Mouse (Mus musculus) limb, embryonic 14.5 days (tissue): ENCODE data around the gene Tmem167. TPM values are rescaled to one million over a fixed set of nuclear protein-coding genes. Genes with fewer than 3 reads are reported as not detected.

Experiments
- ATAC-seq: fragments of 200-750 bp; cut with Nextera tagmentation; 2 replicates; pipeline ENCODE4 v1.8.0; 2017; ENCODE audit warnings: low read depth, moderate number of reproducible peaks, moderate TSS enrichment; ENCODE audit not compliant: low FRiP score
- DNase-seq: peaks from one replicate; pipeline ENCODE4 v3.0.0-alpha.2; 2015; ENCODE audit warnings: low spot score
- H3K27ac ChIP-seq: fragments of 300-500 bp; sonication (generic); replicated peaks from 2 replicates; pipeline ENCODE4 v1.5.1; 2014; ENCODE audit warnings: low read depth, mild to moderate bottlenecking, low read length, moderate library complexity, mixed read lengths
- H3K27me3 ChIP-seq: fragments of 300-500 bp; sonication (generic); 2 replicates; pipeline ENCODE4 v1.6.1; 2014; ENCODE audit warnings: low read length, mixed read lengths; ENCODE audit not compliant: control insufficient read depth, insufficient read depth
- H3K36me3 ChIP-seq: fragments of 300-500 bp; sonication (generic); 2 replicates; pipeline ENCODE4 v1.6.1; 2014; ENCODE audit warnings: mild to moderate bottlenecking, low read length, moderate library complexity, mixed read lengths; ENCODE audit not compliant: control insufficient read depth, insufficient read depth
- H3K4me1 ChIP-seq: fragments of 300-500 bp; sonication (generic); 2 replicates; pipeline ENCODE4 v1.6.1; 2014; ENCODE audit warnings: antibody characterized with exemption, low read length, mixed read lengths; ENCODE audit not compliant: control insufficient read depth, insufficient read depth
- H3K4me2 ChIP-seq: fragments of 300-500 bp; sonication (generic); replicated peaks from 2 replicates; pipeline ENCODE4 v1.6.1; 2014; ENCODE audit warnings: low read depth, mild to moderate bottlenecking, low read length, moderate library complexity; ENCODE audit not compliant: severe bottlenecking
- H3K4me3 ChIP-seq: fragments of 300-500 bp; sonication (generic); replicated peaks from 2 replicates; pipeline ENCODE4 v1.5.1; 2014; ENCODE audit warnings: low read length
- H3K9ac ChIP-seq: fragments of 300-500 bp; sonication (generic); 2 replicates; pipeline ENCODE4 v1.6.1; 2014; ENCODE audit warnings: mild to moderate bottlenecking, low read depth, low read length, moderate library complexity; ENCODE audit not compliant: severe bottlenecking
- H3K9me3 ChIP-seq: fragments of 300-500 bp; sonication (generic); 2 replicates; pipeline ENCODE4 v1.6.1; 2016; ENCODE audit warnings: low read length; ENCODE audit not compliant: control insufficient read depth
- POLR2A ChIP-seq: fragments of 200-500 bp; IDR thresholded peaks from 2 replicates; pipeline ENCODE4 v1.8.0; 2012; ENCODE audit warnings: inconsistent platforms, mild to moderate bottlenecking, moderate library complexity, borderline replicate concordance; ENCODE audit not compliant: insufficient read depth, insufficient read length; ENCODE audit errors: extremely low read depth
- WGBS: fragments of 180-500 bp; shearing (Covaris S2); extraction: QIAGEN DNeasy Blood & Tissue Kit; methylation state at CpG from one replicate; pipeline ENCODE4 v1.1.7; 2014; 5-methylcytosine and 5-hydroxymethylcytosine counted together
- polyA plus RNA-seq, 2 experiments: library from polyadenylated mRNA; depleted of rRNA in 1 of 2; stranded (reverse) in 1 of 2; unstranded in 1 of 2; fragments of >200 nt; fragmentation: Nextera tagmentation in 1 of 2; extraction: Ambion mirVana in 1 of 2; gene quantifications; 2 replicates each; pipeline versions ENCODE4 v1.2.1 to v1.2.3; 2012 to 2014

Tmem167 gene
- polyA plus RNA-seq, 2 experiments, result 23.1 to 91.7 TPM

- DNase-seq (peak; percentile 62), ATAC-seq (peak; percentile 62; the same call in 1 of the 2 replicates)
- Histone ChIP-seq H3K4me2 (no peak overlapping the region), H3K27ac (no peak overlapping the region), H3K9ac (no peak overlapping the region), H3K27me3 (no peaks in the 10 kb centered on the region), H3K4me3 (no peak overlapping the region), H3K36me3 (no peaks in the 10 kb centered on the region), H3K9me3 (no peaks in the 10 kb centered on the region), H3K4me1 (peaks cover 4% of the 10 kb centered on the region)
- TF ChIP-seq POLR2A, result no peak
- 75% methylated on average over 3 of the region's 3 CpGs for WGBS
Measured at GRCm38 (mm10) chr13:90136156-90136910, 47.4 kb downstream of the Tmem167 start.

GRCm38 (mm10) chr13:90141681-90142080 lies 52.8 kb downstream of the Tmem167 start:
- H3K9ac ChIP-seq, result no peak overlapping the region
- no peak for TF ChIP-seq POLR2A
- H3K4me3 ChIP-seq, result no peak overlapping the region
- 92% methylated on average over 1 of the region's 1 CpGs for WGBS
- H3K4me2 ChIP-seq, result no peak overlapping the region
- no peak for DNase-seq
- H3K9me3 ChIP-seq, result no peaks in the 10 kb centered on the region
- no peaks in the 10 kb centered on the region for H3K4me1 ChIP-seq
- no peaks in the 10 kb centered on the region for H3K36me3 ChIP-seq
- H3K27me3 ChIP-seq, result no peaks in the 10 kb centered on the region
- H3K27ac ChIP-seq, result no peak overlapping the region
- no peak for ATAC-seq

GRCm38 (mm10) chr13:90143245-90143644 lies 54.3 kb downstream of the Tmem167 start:
- no peak overlapping the region for H3K9ac ChIP-seq
- ATAC-seq, result no peak

GRCm38 (mm10) chr13:90151881-90152280 lies 63.0 kb downstream of the Tmem167 start:
- Histone ChIP-seq H3K27ac (no peak overlapping the region), H3K4me1 (peaks cover 5% of the 10 kb centered on the region; the same call in 1 of the 2 replicates), H3K36me3 (no peaks in the 10 kb centered on the region), H3K9me3 (no peaks in the 10 kb centered on the region), H3K27me3 (no peaks in the 10 kb centered on the region), H3K4me2 (no peak overlapping the region), H3K4me3 (no peak overlapping the region), H3K9ac (no peak overlapping the region)
- no peak for ATAC-seq
- DNase-seq, result no peak
- TF ChIP-seq POLR2A, result no peak

More at GRCm38 (mm10) chr13:90143245-90143644, 54.3 kb downstream of the Tmem167 start:
- Histone ChIP-seq H3K27me3 (no peaks in the 10 kb centered on the region), H3K27ac (no peak overlapping the region), H3K4me3 (no peak overlapping the region), H3K4me2 (no peak overlapping the region), H3K36me3 (no peaks in the 10 kb centered on the region), H3K4me1 (no peaks in the 10 kb centered on the region), H3K9me3 (no peaks in the 10 kb centered on the region)
- TF ChIP-seq POLR2A, result no peak
- DNase-seq, result no peak
- WGBS, result 25% methylated on average over 4 of the region's 4 CpGs

- ATAC-seq (peak; percentile 62; the same call in 1 of the 2 replicates), DNase-seq (peak; percentile 68)
- 26% methylated on average over 7 of the region's 7 CpGs for WGBS
- Histone ChIP-seq H3K9me3 (no peaks in the 10 kb centered on the region), H3K4me2 (peak overlapping the region; percentile 26; the same call in 1 of the 2 replicates), H3K4me1 (peaks cover 5% of the 10 kb centered on the region; the same call in 1 of the 2 replicates), H3K27ac (peak overlapping the region; percentile 8; the same call in 1 of the 2 replicates), H3K4me3 (no peak overlapping the region), H3K36me3 (no peaks in the 10 kb centered on the region), H3K27me3 (no peaks in the 10 kb centered on the region), H3K9ac (no peak overlapping the region)
- no peak for TF ChIP-seq POLR2A
Measured at GRCm38 (mm10) chr13:90152536-90153273, 63.8 kb downstream of the Tmem167 start.
